Mouse (Mus musculus): ENCODE measurements around the gene Dcst2. TPM values are rescaled to one million over a fixed set of nuclear protein-coding genes. Genes with fewer than 3 reads are reported as not detected.

Dcst2 gene
- total RNA-seq, 2 experiments from 2014 or later: 0.41 to 0.76 TPM

Other genes starting within 250 kb of the Dcst2 start
- gene Pklr, start 225.8 kb upstream of the Dcst2 start, total RNA-seq (2021): not detected
- 10 to 100 TPM; 13.0 to 24.5 TPM for gene Hcn3, start 201.8 kb upstream of the Dcst2 start, total RNA-seq (2021)
- 10 to 100 TPM; 46.2 to 47.0 TPM for gene Clk2, start 197.2 kb upstream of the Dcst2 start, total RNA-seq (2021)
- gene Scamp3, start 184.5 kb upstream of the Dcst2 start, total RNA-seq (2021): 10 to 100 TPM; 74.5 to 75.6 TPM
- 10 to 100 TPM; 68.1 to 72.0 TPM for gene Fam189b, start 178.8 kb upstream of the Dcst2 start, total RNA-seq (2021)
- gene Gba, start 159.0 kb upstream of the Dcst2 start, total RNA-seq (2021): 10 to 100 TPM; 64.1 to 68.8 TPM
- gene Thbs3, start 146.8 kb upstream of the Dcst2 start, total RNA-seq (2021): 10 to 100 TPM; 32.1 to 40.1 TPM
- 10 to 100 TPM; 91.1 to 99.9 TPM for gene Mtx1, start 134.9 kb upstream of the Dcst2 start, total RNA-seq (2021)
- gene Muc1, start 132.9 kb upstream of the Dcst2 start, total RNA-seq (2021): 1 to 10 TPM; 1.2 to 1.3 TPM
- gene Krtcap2, start 116.0 kb upstream of the Dcst2 start, total RNA-seq (2021): 10 to 100 TPM; 77.3 to 90.2 TPM
- 10 to 100 TPM; 97.0 to 99.4 TPM for gene Trim46, start 115.7 kb upstream of the Dcst2 start, total RNA-seq (2021)
- 10 to 100 TPM; 50.0 to 63.2 TPM for gene Dpm3, start 102.6 kb upstream of the Dcst2 start, total RNA-seq (2021)
- 10 to 100 TPM; 37.1 to 40.2 TPM for gene Slc50a1, start 91.4 kb upstream of the Dcst2 start, total RNA-seq (2021)
- 1 to 10 TPM; 6.4 TPM for gene Efna1, start 80.8 kb upstream of the Dcst2 start, total RNA-seq (2021)
- gene Efna3, start 39.0 kb upstream of the Dcst2 start, total RNA-seq (2021): 10 to 100 TPM; 57.8 to 62.7 TPM
- 1 to 10 TPM; 1.0 to 1.8 TPM for gene Efna4, start 23.9 kb upstream of the Dcst2 start, total RNA-seq (2021)
- gene Adam15, start 12.0 kb upstream of the Dcst2 start, total RNA-seq (2021): 100 to 1,000 TPM; 114 to 115 TPM
- gene Dcst1, start 3.3 kb downstream of the Dcst2 start, total RNA-seq (2021): under 1 TPM in 1 of 2 experiments, not detected in 1; 0.21 TPM
- 10 to 100 TPM; 12.1 to 15.1 TPM for gene Zbtb7b, start 32.8 kb downstream of the Dcst2 start, total RNA-seq (2021)
- 1 to 10 TPM; 3.2 to 4.3 TPM for gene Lenep, start 40.8 kb downstream of the Dcst2 start, total RNA-seq (2021)
- gene Flad1, start 49.9 kb downstream of the Dcst2 start, total RNA-seq (2021): 10 to 100 TPM; 30.4 to 30.5 TPM
- gene Cks1b, start 56.4 kb downstream of the Dcst2 start, total RNA-seq (2021): 1 to 10 TPM; 4.6 to 6.5 TPM
- gene Shc1, start 56.5 kb downstream of the Dcst2 start, total RNA-seq (2021): 10 to 100 TPM; 14.2 to 15.0 TPM
- 10 to 100 TPM; 49.5 to 57.6 TPM for gene Pygo2, start 68.2 kb downstream of the Dcst2 start, total RNA-seq (2021)
- gene Pbxip1, start 74.7 kb downstream of the Dcst2 start, total RNA-seq (2021): 10 to 100 TPM; 44.5 to 54.0 TPM
- 10 to 100 TPM; 35.3 to 38.7 TPM for gene Pmvk, start 92.6 kb downstream of the Dcst2 start, total RNA-seq (2021)
- gene Kcnn3, start 158.2 kb downstream of the Dcst2 start, total RNA-seq (2021): 10 to 100 TPM; 25.5 to 26.6 TPM

Measured in layer of hippocampus, postnatal 14 days (tissue).